Mouse (Mus musculus) mouse embryonic stem cell (cell line): ENCODE measurements around the gene Irgm1.
"Not testable (repeated sequence)": the region's sequence is repeated elsewhere in the genome, so short reads cannot be mapped to it uniquely, and the experiment has no call there.

Source experiments
- in situ Hi-C, 2 experiments: fragments of 300-500 bp; cut with MboI; formaldehyde crosslinking; loops; 1 replicate in 1 of 2; 3 replicates in 1 of 2; pipeline ENCODE4 v1.14.3; 2019 to 2020; ENCODE audit warnings: low sequenced_read_pairs in 2 of 2, low pct_unique_long_range_greater_than_20kb in 1 of 2, mixed read lengths in 1 of 2; ENCODE audit not compliant: unreplicated experiment in 1 of 2

Gene Irgm1

DNA sequence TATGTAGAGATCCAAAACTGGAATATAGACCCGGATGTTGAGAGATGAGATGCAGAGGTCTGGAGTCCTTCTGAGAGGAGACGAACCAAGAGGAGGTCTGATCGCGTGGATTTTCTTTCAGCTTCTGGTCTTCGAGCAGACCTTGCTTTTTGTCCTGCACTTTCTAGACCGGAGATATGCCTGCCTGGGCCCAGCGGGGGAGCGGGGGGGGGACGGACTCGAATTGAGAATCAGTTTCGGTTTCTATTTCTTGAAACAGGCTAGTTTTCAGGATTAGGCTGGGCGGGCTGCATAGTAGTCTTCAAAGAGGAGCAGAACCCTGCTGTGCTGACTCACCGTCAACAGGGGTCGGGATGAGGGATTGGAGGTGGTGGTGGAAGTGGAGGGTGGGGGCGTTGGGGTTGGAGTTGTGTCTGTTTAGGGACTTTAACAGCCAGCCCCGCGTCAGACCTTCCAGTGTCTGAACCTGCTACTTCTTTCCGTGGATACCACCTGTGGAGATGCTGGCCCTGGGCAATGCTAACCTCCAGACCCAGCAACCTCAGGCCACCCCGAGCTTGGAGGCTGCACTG lies at the start of gene Irgm1:
Irgm1 (minus strand) TSS at position 483 of the 572 bp plus-strand sequence.
- in situ Hi-C loops = loop anchor here (25.0 kb wide), 1 partner anchor 391 kb away; no protein-coding TSS in a partner anchor

GRCm38 (mm10) chr11:48918380-48918779 lies 46.9 kb upstream of the Irgm1 start:
- in situ Hi-C loops = no loop called here

GRCm38 (mm10) chr11:48913611-48914010 lies 42.1 kb upstream of the Irgm1 start:
- in situ Hi-C loops = no loop called here

DNA sequence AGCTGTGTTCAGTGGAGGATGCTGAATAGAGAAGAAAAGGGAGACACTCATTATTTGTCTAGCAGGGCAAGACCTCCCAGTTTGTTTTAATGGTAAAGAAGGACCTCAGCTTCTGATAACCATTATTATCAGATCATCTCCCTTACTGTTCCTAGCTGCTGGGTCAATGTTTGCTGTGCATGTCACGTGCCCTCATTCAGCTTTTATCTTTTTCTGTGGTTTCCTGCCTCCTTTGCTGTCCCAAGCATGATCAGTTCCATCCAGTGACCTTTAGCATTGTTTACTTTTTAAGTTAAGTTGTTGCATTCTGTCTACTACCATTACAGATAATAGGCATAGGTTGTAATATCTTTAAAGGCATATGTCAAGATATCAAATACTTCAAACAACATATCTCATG lies 37.0 kb upstream of the Irgm1 start:
- in situ Hi-C loops = no loop called here

- in situ Hi-C loops = no loop called here
These were observed 30.5 kb upstream of the Irgm1 start, which contains the start of gene Gm5431 for GRCm38 (mm10) chr11:48902021-48902420. Gene Gm5431 (minus strand): TSS chr11:48902214.

DNA sequence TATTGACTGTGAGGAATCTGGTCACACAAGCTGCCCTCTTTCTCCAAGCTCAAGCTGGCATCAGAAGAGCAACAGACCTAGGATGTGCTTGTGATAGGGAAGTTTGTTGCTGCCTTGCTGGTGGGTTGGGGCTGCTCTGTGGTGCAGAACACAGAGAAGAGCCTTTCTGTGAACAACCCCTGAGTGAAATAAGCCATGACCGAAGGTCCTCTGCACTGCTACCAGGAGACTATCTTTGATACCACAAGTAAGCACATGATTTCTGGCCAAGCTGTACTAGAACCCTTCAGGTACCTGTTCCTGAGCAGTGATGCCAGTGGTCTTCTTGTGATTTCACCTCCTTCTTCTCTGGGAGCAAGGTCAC lies 30.1 kb upstream of the Irgm1 start:
- in situ Hi-C loops = not testable (repeated sequence)

GRCm38 (mm10) chr11:48900654-48901566 lies 29.4 kb upstream of the Irgm1 start:
- in situ Hi-C loops = not testable (repeated sequence)

DNA sequence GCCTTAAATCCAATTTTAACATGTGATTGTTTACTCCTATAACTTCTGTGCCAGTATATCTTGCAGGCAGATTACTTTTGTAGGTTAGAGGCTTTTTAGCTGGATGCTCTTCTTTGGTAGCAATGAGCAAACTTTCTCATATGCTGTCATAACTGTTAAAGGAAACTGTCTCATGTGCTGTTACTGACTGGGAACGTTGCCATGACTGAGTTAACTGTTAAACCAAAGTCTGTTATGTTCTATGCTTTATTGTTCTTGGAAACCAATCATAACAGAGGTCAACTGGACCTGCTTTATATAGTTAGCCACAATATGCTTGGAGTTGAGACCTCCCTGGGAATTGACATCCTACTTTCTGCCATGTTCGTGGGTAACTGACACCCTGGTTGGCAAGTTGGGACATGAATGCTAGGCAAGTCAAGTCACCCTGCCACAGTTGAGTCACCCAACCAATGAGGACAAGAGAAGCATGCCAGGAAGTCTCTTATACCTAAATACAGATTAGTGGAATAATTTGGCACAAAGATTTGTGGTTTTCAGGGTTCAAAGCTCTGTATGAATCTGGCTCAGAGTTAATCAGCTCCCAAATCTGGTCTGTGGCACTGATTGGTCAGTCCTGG lies 27.4 kb upstream of the Irgm1 start:
- in situ Hi-C loops = loop anchor here in 1 of 2 experiments (25.0 kb wide), 1 partner anchor 188 kb away; the partner anchor contains the start of gene Ifi47

DNA sequence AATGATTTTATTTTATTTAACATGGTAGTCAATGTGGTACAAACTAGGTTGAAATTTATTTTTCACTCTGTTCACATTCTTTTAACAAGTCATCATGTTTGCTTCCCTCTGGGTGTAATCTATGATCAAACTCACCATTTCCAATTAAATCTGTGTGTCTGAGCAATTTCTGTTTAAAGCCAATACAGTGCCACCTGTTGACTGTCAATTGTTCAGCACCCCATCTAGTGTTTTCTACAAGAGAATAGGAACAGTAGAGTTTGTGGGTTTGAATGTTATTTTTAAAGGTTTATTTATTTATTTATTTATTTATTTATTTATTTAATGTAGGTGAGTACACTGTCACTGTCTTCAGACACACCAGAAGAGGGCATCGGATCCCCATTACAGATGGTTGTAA lies 5.2 kb upstream of the Irgm1 start:
- in situ Hi-C loops = loop anchor here in 1 of 2 experiments (25.0 kb wide), 1 partner anchor 211 kb away; the partner anchor contains the start of gene Ifi47

GRCm38 (mm10) chr11:48875343-48875837 lies 3.9 kb upstream of the Irgm1 start:
- in situ Hi-C loops = loop anchor here in 1 of 2 experiments (25.0 kb wide), 1 partner anchor 212 kb away; the partner anchor contains the start of gene Ifi47

GRCm38 (mm10) chr11:48874465-48874864 lies 3.0 kb upstream of the Irgm1 start:
- in situ Hi-C loops = loop anchor here (25.0 kb wide), 1 partner anchor 388 kb away; no protein-coding TSS in a partner anchor

GRCm38 (mm10) chr11:48873591-48874290 lies 2.3 kb upstream of the Irgm1 start:
- in situ Hi-C loops = loop anchor here (25.0 kb wide), 1 partner anchor 389 kb away; no protein-coding TSS in a partner anchor

GRCm38 (mm10) chr11:48872695-48873300 lies 1.3 kb upstream of the Irgm1 start:
- in situ Hi-C loops = loop anchor here (25.0 kb wide), 1 partner anchor 390 kb away; no protein-coding TSS in a partner anchor

DNA sequence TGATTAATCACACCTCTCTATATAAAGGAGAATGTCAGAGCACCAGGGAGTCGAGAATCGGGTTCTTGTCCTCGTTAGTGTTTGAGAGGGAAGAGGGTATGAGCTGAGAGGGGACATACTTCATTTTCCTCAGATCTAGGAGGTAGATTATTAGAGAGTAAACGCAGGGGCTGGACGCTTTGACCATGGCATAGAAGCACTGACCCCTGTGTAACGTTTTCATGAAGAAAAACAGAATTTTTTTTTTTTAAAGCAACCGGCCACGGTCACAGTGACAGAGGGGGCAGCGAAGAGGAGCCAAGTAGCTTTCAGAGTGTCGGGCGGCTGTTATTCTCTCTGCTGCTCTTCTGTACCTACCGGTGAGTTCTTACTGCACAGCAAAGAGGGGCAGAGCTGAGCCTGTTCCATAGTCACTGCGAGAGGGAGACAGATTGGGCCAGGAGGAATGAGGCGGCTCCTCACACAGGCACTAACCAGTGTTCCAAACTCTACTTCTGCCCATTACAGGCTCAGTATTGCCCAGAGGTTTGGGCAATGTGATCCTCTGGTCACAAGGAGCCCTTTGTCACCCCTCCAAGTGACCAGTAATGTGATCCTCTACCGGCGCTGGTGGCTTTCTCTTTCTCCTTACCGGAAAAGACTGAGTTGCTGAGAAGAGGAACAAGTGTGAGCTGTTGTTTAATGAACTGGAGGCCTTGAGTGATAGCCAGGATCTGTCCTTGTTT lies 496 bp upstream of the Irgm1 start:
- in situ Hi-C loops = loop anchor here (25.0 kb wide), 1 partner anchor 390 kb away; no protein-coding TSS in a partner anchor

- in situ Hi-C loops = loop anchor here (25.0 kb wide), 1 partner anchor 392 kb away; no protein-coding TSS in a partner anchor
These were observed 702 bp downstream of the Irgm1 start for GRCm38 (mm10) chr11:48870781-48871180.

GRCm38 (mm10) chr11:48869380-48870110 lies 1.9 kb downstream of the Irgm1 start:
- in situ Hi-C loops = loop anchor here (25.0 kb wide), 1 partner anchor 393 kb away; no protein-coding TSS in a partner anchor
